Mouse (Mus musculus): ENCODE measurements around the gene Fxr1. TPM values are rescaled to one million over a fixed set of nuclear protein-coding genes. Genes with fewer than 3 reads are reported as not detected.
"Not testable (repeated sequence)": the region's sequence is repeated elsewhere in the genome, so short reads cannot be mapped to it uniquely, and the experiment has no call there.

Gene Fxr1
- polyA plus RNA-seq (2012; rRNA removed) = 55.6 and 55.9 TPM in 2 replicates

DNA sequence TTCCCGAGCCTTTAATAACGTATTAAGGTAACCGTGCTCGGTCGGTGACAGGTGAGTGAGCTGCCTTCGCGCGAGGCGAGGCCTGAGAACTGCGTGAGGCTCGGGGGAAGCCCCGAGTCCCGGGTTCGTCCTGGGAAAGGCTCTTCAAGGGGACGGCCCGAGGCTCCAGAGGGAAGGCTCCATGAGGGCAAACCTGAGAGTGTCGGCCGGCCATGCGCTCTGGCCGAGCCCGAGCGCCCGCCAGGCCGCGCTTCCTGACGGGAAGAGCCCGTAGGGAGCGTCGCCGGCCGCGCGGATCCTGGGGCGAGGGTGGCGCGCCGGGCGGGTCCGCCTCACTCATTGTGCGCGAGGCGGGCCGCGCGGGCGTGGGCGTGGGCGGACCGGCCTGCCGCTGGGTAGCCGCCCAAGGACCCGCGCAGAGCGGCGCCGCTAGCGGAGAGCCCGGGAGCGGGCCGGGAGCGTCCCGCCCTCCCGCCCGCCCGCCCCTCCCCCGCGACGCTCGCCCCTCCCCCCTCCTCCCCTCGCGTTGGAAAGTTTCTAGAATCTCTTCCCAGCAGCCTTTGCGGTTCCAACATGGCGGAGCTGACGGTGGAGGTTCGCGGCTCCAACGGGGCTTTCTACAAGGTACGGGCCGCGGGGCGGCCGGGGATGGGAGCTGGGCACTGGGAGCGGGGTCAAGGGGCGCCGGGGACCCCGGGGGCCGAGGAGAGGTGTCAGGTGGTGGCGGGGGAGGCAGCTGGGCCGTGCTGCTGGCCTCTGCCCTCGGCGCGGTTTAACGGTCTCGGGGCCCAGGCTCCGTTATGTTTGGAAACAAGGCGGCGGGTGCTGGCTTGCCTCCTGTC lies at the start of gene Fxr1:
TSS of gene Fxr1 (plus strand) at position 404 of the 842 bp plus-strand sequence.
- DNase-seq (ENCODE audit: extremely low spot score in 1 of 2, low spot score in 1 of 2) = peak; percentile 46 to 85

DNA sequence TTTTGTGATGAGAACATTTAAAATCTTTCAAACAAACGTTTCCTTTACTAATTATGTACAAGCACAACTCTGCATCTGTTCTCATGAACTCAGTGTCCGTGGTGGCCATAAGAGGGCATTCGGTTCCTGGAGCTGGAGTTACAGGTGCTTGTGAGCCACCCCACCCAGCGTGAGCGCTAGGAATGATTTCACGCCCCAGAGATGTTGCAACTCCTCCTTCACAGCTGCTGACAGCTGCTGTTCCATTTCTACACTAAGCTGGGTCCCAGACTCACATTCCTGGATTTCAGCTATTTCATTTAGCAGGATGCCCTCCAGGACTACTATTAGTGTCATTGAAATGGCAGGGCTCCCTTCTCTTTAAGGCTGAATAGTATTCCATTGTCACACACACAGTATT lies 40.3 kb upstream of the Fxr1 start:
- DNase-seq (ENCODE audit: extremely low spot score in 1 of 2, low spot score in 1 of 2) = no peak

- no peak for DNase-seq (ENCODE audit: extremely low spot score in 1 of 2, low spot score in 1 of 2)
These were observed 37.0 kb upstream of the Fxr1 start for GRCm38 (mm10) chr3:33982746-33983145.

GRCm38 (mm10) chr3:33989302-33989701 lies 30.4 kb upstream of the Fxr1 start:
- DNase-seq (ENCODE audit: extremely low spot score in 1 of 2, low spot score in 1 of 2) = no peak

DNA sequence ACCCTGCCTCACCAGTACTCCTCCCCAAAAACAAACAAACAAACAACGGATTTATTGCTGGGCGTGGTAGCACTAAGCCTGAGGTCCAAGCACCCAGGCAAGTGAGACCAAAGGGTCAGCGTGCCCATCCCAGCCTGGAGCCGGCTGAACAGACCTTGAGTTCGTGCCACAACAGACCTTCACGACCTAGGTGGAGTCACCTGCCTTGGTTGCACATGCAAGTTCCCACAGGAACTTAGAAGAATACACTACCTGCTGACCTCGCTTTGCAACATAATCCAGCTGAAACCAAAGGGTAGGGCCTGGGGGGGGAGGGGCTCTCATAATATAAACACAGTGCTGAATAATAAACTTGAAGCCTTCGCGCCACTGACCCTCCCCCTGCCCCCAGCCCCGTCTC lies 29.3 kb upstream of the Fxr1 start:
- no peak for DNase-seq (ENCODE audit: extremely low spot score in 1 of 2, low spot score in 1 of 2)

DNA sequence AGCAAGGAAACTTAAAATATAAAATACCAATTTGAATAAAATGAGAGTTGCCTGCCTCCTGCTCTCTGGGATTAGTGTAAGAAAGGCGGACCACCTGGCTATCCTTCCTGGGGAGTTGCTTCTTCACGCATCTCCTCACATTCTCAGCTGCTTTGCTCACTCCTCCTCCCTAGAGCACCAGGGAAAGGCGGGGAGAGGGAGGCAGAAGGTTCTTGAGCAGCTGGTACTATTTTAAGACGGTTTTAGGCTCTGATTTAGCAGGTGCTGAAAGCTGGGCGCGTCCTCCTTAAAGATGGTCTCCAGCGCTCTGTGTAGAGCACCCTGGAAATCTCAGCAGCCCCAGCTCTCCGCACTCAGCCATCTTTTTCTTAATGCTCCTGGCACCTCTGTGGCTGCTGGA lies 28.8 kb upstream of the Fxr1 start:
- DNase-seq (ENCODE audit: extremely low spot score in 1 of 2, low spot score in 1 of 2) = peak in 1 of 2 experiments; percentile 4

DNA sequence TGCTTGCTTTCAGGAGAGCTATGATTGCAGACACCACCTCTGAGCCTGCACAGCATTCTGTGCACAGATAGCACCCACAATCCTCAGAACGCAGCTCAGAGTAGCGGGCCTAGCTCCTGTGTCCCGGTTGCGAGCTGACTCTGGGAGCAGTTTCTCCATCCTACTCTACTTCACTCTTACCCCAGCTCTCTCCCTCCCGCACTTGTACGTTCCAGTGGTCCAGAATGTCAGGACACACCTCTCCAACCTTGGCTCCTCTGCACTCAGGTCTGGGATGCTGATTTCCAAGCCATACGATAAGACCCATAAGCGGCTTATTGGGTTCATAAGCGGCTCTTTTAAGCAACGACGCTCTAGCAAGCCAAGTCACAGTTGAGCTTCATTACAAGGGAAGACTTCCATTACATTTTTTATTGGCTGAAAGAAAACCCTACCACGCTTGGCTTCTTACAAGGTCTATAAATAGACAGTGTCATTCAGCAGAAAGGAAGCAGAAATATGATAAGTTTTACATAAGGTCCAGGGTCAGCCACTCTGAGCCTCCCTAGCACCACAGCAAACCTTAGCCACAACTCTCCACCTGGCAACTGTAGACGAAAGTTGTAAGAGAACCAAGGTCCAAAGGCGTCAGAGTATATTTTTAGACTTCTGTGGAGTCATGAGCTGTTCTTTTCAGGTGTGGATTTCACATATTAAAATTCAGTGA lies 26.2 kb upstream of the Fxr1 start:
- no peak for DNase-seq (ENCODE audit: extremely low spot score in 1 of 2, low spot score in 1 of 2)

DNA sequence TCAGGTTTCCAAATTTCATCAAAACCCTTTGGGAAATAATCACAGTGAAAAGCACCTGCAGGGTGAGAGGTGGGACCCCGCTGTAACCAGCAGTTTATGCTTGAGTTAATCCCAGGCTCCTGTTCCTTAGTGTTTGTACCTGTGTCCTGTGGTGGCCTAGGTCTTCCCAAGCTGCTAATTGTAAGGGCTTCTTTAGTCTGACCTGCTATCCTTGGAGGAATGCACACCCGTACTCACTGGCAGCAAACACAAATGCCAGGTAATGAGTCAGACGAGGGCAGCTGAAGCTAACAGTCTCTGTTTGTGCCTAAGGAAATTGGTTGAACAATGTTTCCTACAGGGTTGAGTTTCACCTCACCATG lies 25.6 kb upstream of the Fxr1 start:
- DNase-seq (ENCODE audit: extremely low spot score in 1 of 2, low spot score in 1 of 2) = no peak

GRCm38 (mm10) chr3:34001691-34002090 lies 18.1 kb upstream of the Fxr1 start:
- not testable (repeated sequence) for DNase-seq (ENCODE audit: extremely low spot score in 1 of 2, low spot score in 1 of 2)

DNA sequence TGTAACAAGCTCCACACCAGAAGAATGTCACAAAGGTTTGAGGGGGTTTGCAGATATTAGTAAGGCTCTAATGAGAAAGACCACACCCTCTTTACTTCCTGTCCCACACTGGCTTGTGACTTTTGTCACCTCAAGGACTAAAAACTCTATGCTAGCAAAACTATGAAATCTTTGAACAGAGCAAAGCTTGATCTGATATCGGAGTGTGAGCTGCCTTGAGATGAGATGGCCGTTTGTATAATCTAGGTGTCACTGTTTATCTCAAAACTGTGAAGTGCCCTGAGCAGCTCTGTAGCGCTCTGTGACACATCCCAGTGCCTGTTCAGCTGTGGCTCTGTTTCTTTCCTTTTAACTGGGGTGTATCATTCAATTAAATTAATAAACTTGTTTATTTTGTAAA lies 15.9 kb upstream of the Fxr1 start:
- DNase-seq (ENCODE audit: extremely low spot score in 1 of 2, low spot score in 1 of 2) = no peak

GRCm38 (mm10) chr3:34006301-34006700 lies 13.4 kb upstream of the Fxr1 start:
- DNase-seq (ENCODE audit: extremely low spot score in 1 of 2, low spot score in 1 of 2) = no peak

DNA sequence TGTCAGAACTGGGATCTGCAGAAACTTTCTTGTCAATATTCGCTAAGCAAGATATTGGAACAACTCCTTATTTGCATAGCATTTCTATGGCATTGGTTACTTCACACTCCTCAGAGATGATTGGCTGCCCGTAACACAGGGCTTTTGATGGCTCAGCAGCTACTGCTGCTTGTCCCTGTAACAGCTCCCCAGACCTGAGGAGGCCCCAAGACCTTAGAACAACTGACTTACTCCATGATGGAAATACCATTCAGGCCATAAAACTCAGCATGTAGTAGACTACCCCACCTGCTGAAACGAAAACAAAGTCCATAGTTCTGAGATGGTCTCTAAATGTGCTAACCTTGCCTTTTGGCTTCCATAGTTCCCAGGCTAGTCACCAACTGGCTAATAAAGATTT lies 12.9 kb upstream of the Fxr1 start:
- DNase-seq (ENCODE audit: extremely low spot score in 1 of 2, low spot score in 1 of 2) = no peak

GRCm38 (mm10) chr3:34007611-34008010 lies 12.1 kb upstream of the Fxr1 start:
- no peak for DNase-seq (ENCODE audit: extremely low spot score in 1 of 2, low spot score in 1 of 2)

DNA sequence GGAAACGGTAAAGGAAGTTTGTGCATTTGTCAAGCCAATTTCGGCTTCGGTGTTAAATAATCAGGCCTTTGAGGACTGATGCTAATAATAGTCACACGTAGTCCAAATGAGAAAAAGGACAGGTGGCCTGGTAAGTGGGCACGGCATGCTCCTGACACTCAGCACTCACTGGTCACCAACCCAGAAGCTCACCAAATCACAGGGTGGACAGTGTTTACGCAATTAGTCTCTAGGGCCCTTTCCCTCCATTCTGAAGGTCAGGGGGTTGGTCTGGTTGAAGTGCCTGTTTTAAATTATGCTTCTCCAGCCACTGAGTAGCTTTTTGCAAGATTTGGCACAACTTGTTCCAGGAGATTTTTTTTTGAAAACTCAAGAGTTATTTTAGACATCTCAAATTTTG lies 11.6 kb upstream of the Fxr1 start:
- no peak for DNase-seq (ENCODE audit: extremely low spot score in 1 of 2, low spot score in 1 of 2)

- no peak for DNase-seq (ENCODE audit: extremely low spot score in 1 of 2, low spot score in 1 of 2)
These were observed 877 bp downstream of the Fxr1 start for GRCm38 (mm10) chr3:34020382-34021258.

GRCm38 (mm10) chr3:34021259-34021828 lies 1.6 kb downstream of the Fxr1 start:
- no peak for DNase-seq (ENCODE audit: extremely low spot score in 1 of 2, low spot score in 1 of 2)

DNA sequence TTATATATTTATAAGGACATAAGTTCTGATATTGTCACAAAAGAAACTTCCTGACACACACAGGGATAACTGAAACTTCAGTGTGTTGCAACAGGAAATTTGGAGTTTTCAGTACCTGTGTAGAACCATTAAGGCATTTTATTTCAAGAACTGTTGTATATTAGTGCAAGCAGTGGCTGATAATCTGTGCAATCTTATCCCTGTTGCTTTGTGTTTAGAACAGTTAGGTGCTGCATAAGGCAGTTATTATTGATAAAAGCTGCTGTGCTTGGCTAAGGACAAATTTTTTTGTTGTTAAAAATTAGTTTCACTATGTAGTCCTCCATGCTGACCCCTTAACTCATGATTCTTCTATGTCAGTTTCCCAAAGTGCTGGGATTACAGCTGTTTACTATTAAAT lies 9.2 kb downstream of the Fxr1 start:
- DNase-seq (ENCODE audit: extremely low spot score in 1 of 2, low spot score in 1 of 2) = no peak

- no peak for DNase-seq (ENCODE audit: extremely low spot score in 1 of 2, low spot score in 1 of 2)
These were observed 10.9 kb downstream of the Fxr1 start for GRCm38 (mm10) chr3:34030601-34031000.

GRCm38 (mm10) chr3:34033720-34034364 lies 14.1 kb downstream of the Fxr1 start:
- DNase-seq (ENCODE audit: extremely low spot score in 1 of 2, low spot score in 1 of 2) = no peak

DNA sequence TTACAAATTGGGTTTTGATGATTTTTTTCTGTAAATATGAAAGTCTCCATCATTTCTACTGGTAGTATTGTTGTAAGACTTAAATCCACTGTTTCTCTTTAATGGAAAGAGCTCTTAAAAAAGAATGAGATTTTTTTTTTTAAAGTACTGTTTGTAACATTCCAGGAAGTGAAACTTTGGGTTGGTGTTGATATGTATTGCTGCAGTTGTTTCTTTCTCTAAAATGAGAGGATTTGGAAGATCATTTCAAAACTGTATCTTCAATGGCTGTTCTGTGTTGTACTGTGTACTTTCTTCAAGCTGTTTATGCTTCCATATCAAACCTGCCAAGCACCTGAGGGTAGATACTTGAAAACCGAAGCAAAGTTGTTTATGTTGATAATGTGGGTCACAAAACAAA lies 15.1 kb downstream of the Fxr1 start:
- DNase-seq (ENCODE audit: extremely low spot score in 1 of 2, low spot score in 1 of 2) = no peak

All from frontal cortex, adult 2 months (tissue).